Mouse (Mus musculus) heart, embryonic 16.5 days (tissue): ENCODE data around the gene B4galt7. TPM values are rescaled to one million over a fixed set of nuclear protein-coding genes. Genes with fewer than 3 reads are reported as not detected.

Experiments
- ATAC-seq: fragments of 200-750 bp; cut with Nextera tagmentation; replicated peaks from 2 replicates; pipeline ENCODE4 v1.8.0; 2017; ENCODE audit warnings: moderate number of reproducible peaks; ENCODE audit not compliant: insufficient read depth, low FRiP score; ENCODE audit errors: extremely low read depth
- H3K27ac ChIP-seq: fragments of 300-500 bp; sonication (generic); 2 replicates; pipeline ENCODE4 v1.5.1; 2014; ENCODE audit warnings: mild to moderate bottlenecking, low read length, control low read depth, moderate library complexity
- H3K27me3 ChIP-seq: fragments of 300-500 bp; sonication (generic); 2 replicates; pipeline ENCODE4 v1.6.1; 2014; ENCODE audit warnings: low read length, mixed read lengths; ENCODE audit not compliant: control insufficient read depth, insufficient read depth
- H3K36me3 ChIP-seq: fragments of 300-500 bp; sonication (generic); 2 replicates; pipeline ENCODE4 v1.6.1; 2014; ENCODE audit not compliant: control insufficient read depth, insufficient read depth
- H3K4me1 ChIP-seq: fragments of 300-500 bp; sonication (generic); 2 replicates; pipeline ENCODE4 v1.6.1; 2014; ENCODE audit warnings: low read length, mixed read lengths; ENCODE audit not compliant: control insufficient read depth, insufficient read depth
- H3K4me2 ChIP-seq: fragments of 300-500 bp; sonication (generic); 2 replicates; pipeline ENCODE4 v1.6.1; 2014; ENCODE audit warnings: low read depth, mild to moderate bottlenecking, control low read depth, low read length
- H3K4me3 ChIP-seq: fragments of 300-500 bp; sonication (generic); 2 replicates; pipeline ENCODE4 v1.5.1; 2014; ENCODE audit warnings: mild to moderate bottlenecking, control low read depth, low read length
- H3K9ac ChIP-seq: fragments of 300-500 bp; sonication (generic); 2 replicates; pipeline ENCODE4 v1.6.1; 2014; ENCODE audit warnings: low read length, control low read depth
- H3K9me3 ChIP-seq: fragments of 300-500 bp; sonication (generic); replicated peaks from 2 replicates; pipeline ENCODE4 v1.6.1; 2016; ENCODE audit warnings: low read length; ENCODE audit not compliant: control insufficient read depth
- WGBS: fragments of 180-500 bp; shearing (Covaris S2); extraction: QIAGEN DNeasy Blood & Tissue Kit; methylation state at CpG from one replicate; pipeline ENCODE4 v1.1.7; 2014; 5-methylcytosine and 5-hydroxymethylcytosine counted together
- polyA plus RNA-seq: library from polyadenylated mRNA; unstranded; fragments of >200 nt; fragmentation: Nextera tagmentation; extraction: Ambion mirVana; gene quantifications from 2 replicates; pipeline ENCODE4 v1.2.1, GENCODE M21; 2015

Gene B4galt7
- polyA plus RNA-seq, 1 experiment from 2014 or later: 18.9 TPM

- 4% methylated on average over 29 of the region's 29 CpGs for WGBS
- Histone ChIP-seq H3K9me3 (no peaks in the 10 kb centered on the region), H3K4me2 (peak overlapping the region; percentile 63), H3K36me3 (peaks cover 23% of the 10 kb centered on the region), H3K9ac (peak overlapping the region; percentile 80), H3K27me3 (no peaks in the 10 kb centered on the region), H3K4me1 (peaks cover 10% of the 10 kb centered on the region), H3K27ac (peak overlapping the region; percentile 26), H3K4me3 (peak overlapping the region; percentile 68)
- ATAC-seq: peak; percentile 98
These were observed 7.0 kb upstream of the B4galt7 start for GRCm38 (mm10) chr13:55592512-55593253.

- peaks cover 10% of the 10 kb centered on the region for H3K4me1 ChIP-seq
- no peaks in the 10 kb centered on the region for H3K27me3 ChIP-seq
- peak overlapping the region; percentile 26 for H3K27ac ChIP-seq
- H3K36me3 ChIP-seq: peaks cover 26% of the 10 kb centered on the region
- peak overlapping the region; percentile 68 for H3K4me3 ChIP-seq
- under 1% methylated on average over 31 of the region's 31 CpGs for WGBS
- H3K9ac ChIP-seq: peak overlapping the region; percentile 80
- H3K4me2 ChIP-seq: peak overlapping the region; percentile 63
- peak; percentile 25 for ATAC-seq
- no peaks in the 10 kb centered on the region for H3K9me3 ChIP-seq
These were observed 6.4 kb upstream of the B4galt7 start for GRCm38 (mm10) chr13:55593254-55593747.

- ATAC-seq: no peak
- Histone ChIP-seq H3K27ac (no peak overlapping the region), H3K4me1 (peaks cover 15% of the 10 kb centered on the region), H3K4me3 (no peak overlapping the region), H3K36me3 (peaks cover 26% of the 10 kb centered on the region), H3K9ac (no peak overlapping the region), H3K9me3 (no peaks in the 10 kb centered on the region), H3K27me3 (no peaks in the 10 kb centered on the region), H3K4me2 (no peak overlapping the region)
- WGBS: 89% methylated on average over 12 of the region's 12 CpGs
These were observed 4.3 kb upstream of the B4galt7 start for GRCm38 (mm10) chr13:55595375-55595774.

- H3K4me3 ChIP-seq: no peak overlapping the region
- no peak for ATAC-seq
- 95% methylated on average over 12 of the region's 12 CpGs for WGBS
- no peak overlapping the region for H3K4me2 ChIP-seq
- H3K36me3 ChIP-seq: peaks cover 26% of the 10 kb centered on the region
- H3K9me3 ChIP-seq: no peaks in the 10 kb centered on the region
- no peak overlapping the region for H3K27ac ChIP-seq
- no peaks in the 10 kb centered on the region for H3K27me3 ChIP-seq
- peaks cover 22% of the 10 kb centered on the region for H3K4me1 ChIP-seq
- no peak overlapping the region for H3K9ac ChIP-seq
These were observed 2.9 kb upstream of the B4galt7 start for GRCm38 (mm10) chr13:55596802-55597201.

- Histone ChIP-seq H3K4me3 (peak overlapping the region; percentile 83), H3K4me1 (peaks cover 12% of the 10 kb centered on the region), H3K27me3 (no peaks in the 10 kb centered on the region), H3K9ac (peak overlapping the region; percentile 89), H3K36me3 (peaks cover 22% of the 10 kb centered on the region), H3K27ac (no peak overlapping the region), H3K4me2 (peak overlapping the region; percentile 89), H3K9me3 (no peaks in the 10 kb centered on the region)
- ATAC-seq: no peak
- WGBS: 19% methylated on average over 9 of the region's 9 CpGs
These were observed 961 bp downstream of the B4galt7 start for GRCm38 (mm10) chr13:55600657-55601056.

- ATAC-seq: no peak
- no peak overlapping the region for H3K4me3 ChIP-seq
- H3K27ac ChIP-seq: no peak overlapping the region
- H3K36me3 ChIP-seq: peaks cover 18% of the 10 kb centered on the region
- H3K4me1 ChIP-seq: peaks cover 12% of the 10 kb centered on the region
- H3K9me3 ChIP-seq: no peaks in the 10 kb centered on the region
- WGBS: 6% methylated on average over 3 of the region's 3 CpGs
- H3K4me2 ChIP-seq: no peak overlapping the region
- H3K9ac ChIP-seq: no peak overlapping the region
- H3K27me3 ChIP-seq: no peaks in the 10 kb centered on the region
These were observed 1.9 kb downstream of the B4galt7 start for GRCm38 (mm10) chr13:55601611-55602010.

GRCm38 (mm10) chr13:55604606-55605005 is 4.9 kb downstream of the B4galt7 start:
- no peak for ATAC-seq
- H3K9ac ChIP-seq: no peak overlapping the region
- peaks cover 12% of the 10 kb centered on the region; the same call in 1 of the 2 replicates for H3K36me3 ChIP-seq
- H3K4me2 ChIP-seq: no peak overlapping the region
- no peak overlapping the region for H3K27ac ChIP-seq
- no peak overlapping the region for H3K4me3 ChIP-seq
- no peaks in the 10 kb centered on the region for H3K9me3 ChIP-seq
- 90% methylated on average over 3 of the region's 3 CpGs for WGBS
- peaks cover 8% of the 10 kb centered on the region for H3K4me1 ChIP-seq
- H3K27me3 ChIP-seq: no peaks in the 10 kb centered on the region

GRCm38 (mm10) chr13:55606899-55607623 is 7.4 kb downstream of the B4galt7 start:
- no peak overlapping the region for H3K4me3 ChIP-seq
- WGBS: 74% methylated on average over 10 of the region's 10 CpGs
- no peaks in the 10 kb centered on the region for H3K27me3 ChIP-seq
- no peak overlapping the region for H3K27ac ChIP-seq
- H3K4me1 ChIP-seq: no peaks in the 10 kb centered on the region
- H3K4me2 ChIP-seq: no peak overlapping the region
- H3K9ac ChIP-seq: no peak overlapping the region
- H3K36me3 ChIP-seq: peaks cover 14% of the 10 kb centered on the region; the same call in 1 of the 2 replicates
- no peak for ATAC-seq
- no peaks in the 10 kb centered on the region for H3K9me3 ChIP-seq

- H3K36me3 ChIP-seq: peaks cover 14% of the 10 kb centered on the region; the same call in 1 of the 2 replicates
- no peak for ATAC-seq
- WGBS: 93% methylated on average over 2 of the region's 2 CpGs
These were observed 7.9 kb downstream of the B4galt7 start for GRCm38 (mm10) chr13:55607624-55608006.

More at GRCm38 (mm10) chr13:55607624-55608006, 7.9 kb downstream of the B4galt7 start:
- H3K27me3 ChIP-seq: no peaks in the 10 kb centered on the region
- no peak overlapping the region for H3K4me3 ChIP-seq
- no peak overlapping the region for H3K4me2 ChIP-seq
- no peak overlapping the region for H3K27ac ChIP-seq
- H3K9ac ChIP-seq: no peak overlapping the region
- no peaks in the 10 kb centered on the region for H3K4me1 ChIP-seq
- H3K9me3 ChIP-seq: no peaks in the 10 kb centered on the region
